Mouse (Mus musculus): Measurements from ENCODE around the gene Gm21887. TPM values are rescaled to one million over a fixed set of nuclear protein-coding genes. Genes with fewer than 3 reads are reported as not detected.
"Not testable (repeated sequence)": the region's sequence is repeated elsewhere in the genome, so short reads cannot be mapped to it uniquely, and the experiment has no call there.

The Gm21887 gene
- polyA plus RNA-seq, 1 experiment from 2014 or later, result 294 TPM

GRCm38 (mm10) chrX:169994011-169994865, 15.2 kb upstream of the Gm21887 start:
- not testable (repeated sequence) for ATAC-seq (ENCODE audit: insufficient number of reproducible peaks, insufficient read depth, low FRiP score, low read depth); H3K4me1 ChIP-seq (ENCODE audit: control insufficient read depth, insufficient read depth, low read length); H3K4me3 ChIP-seq (ENCODE audit: low read depth, low read length); H3K36me3 ChIP-seq (ENCODE audit: control insufficient read depth, insufficient read depth, low read length); H3K9ac ChIP-seq (replicated peaks; ENCODE audit: low read depth, low read length); H3K4me2 ChIP-seq (replicated peaks; ENCODE audit: low read depth, low read length); H3K27ac ChIP-seq (ENCODE audit: low read length); H3K27me3 ChIP-seq (ENCODE audit: control insufficient read depth, insufficient read depth, low read length)
- peaks cover 57% of the 10 kb centered on the region for H3K9me3 ChIP-seq (ENCODE audit: control insufficient read depth, low read depth, low read length)
- 69% methylated on average over 33 of the region's 33 CpGs for WGBS

DNA sequence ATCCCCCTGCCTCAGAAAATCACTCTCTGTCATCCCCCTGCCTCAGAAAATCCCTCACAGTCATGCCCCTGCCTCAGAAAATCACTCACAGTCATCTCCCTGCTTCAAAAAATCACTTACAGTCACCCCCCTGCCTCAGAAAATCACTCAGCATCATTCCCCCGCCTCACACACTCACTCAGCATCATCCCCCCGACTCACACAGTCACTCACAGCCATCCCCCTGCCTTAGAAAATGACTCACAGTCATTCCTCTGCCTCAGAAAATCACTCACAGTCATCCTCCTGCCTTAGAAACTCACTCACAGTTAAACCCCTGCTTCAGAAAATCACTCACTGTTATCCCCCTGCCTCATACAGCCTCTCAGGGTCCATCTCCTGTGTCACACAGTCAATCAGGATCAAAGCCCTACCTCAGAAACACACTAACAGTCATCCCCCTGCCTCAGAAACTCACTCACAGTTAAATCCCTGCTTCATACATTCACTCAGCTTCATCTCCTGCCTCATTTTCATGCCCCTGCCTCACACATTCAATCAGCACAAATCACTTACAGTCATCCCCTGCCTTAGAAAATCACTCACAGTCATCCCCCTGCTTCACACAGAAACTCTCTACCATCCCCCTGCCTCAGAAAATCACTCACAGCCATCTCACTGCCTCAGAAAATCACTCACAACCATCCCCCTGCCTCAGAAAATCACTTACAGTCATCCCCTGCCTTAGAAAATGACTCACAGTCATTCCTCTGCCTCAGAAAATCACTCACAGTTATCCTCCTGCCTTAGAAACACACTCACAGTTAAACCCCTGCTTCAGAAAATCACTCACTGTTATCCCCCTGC, 14.4 kb upstream of the Gm21887 start:
- peaks cover 52% of the 10 kb centered on the region for H3K9me3 ChIP-seq (ENCODE audit: control insufficient read depth, low read depth, low read length)
- not testable (repeated sequence) for H3K36me3 ChIP-seq (ENCODE audit: control insufficient read depth, insufficient read depth, low read length); H3K27ac ChIP-seq (ENCODE audit: low read length); H3K4me3 ChIP-seq (ENCODE audit: low read depth, low read length); H3K27me3 ChIP-seq (ENCODE audit: control insufficient read depth, insufficient read depth, low read length); H3K4me1 ChIP-seq (ENCODE audit: control insufficient read depth, insufficient read depth, low read length); ATAC-seq (ENCODE audit: insufficient number of reproducible peaks, insufficient read depth, low FRiP score, low read depth); H3K4me2 ChIP-seq (replicated peaks; ENCODE audit: low read depth, low read length); H3K9ac ChIP-seq (replicated peaks; ENCODE audit: low read depth, low read length)
- 57% methylated on average over 2 of the region's 2 CpGs for WGBS

DNA sequence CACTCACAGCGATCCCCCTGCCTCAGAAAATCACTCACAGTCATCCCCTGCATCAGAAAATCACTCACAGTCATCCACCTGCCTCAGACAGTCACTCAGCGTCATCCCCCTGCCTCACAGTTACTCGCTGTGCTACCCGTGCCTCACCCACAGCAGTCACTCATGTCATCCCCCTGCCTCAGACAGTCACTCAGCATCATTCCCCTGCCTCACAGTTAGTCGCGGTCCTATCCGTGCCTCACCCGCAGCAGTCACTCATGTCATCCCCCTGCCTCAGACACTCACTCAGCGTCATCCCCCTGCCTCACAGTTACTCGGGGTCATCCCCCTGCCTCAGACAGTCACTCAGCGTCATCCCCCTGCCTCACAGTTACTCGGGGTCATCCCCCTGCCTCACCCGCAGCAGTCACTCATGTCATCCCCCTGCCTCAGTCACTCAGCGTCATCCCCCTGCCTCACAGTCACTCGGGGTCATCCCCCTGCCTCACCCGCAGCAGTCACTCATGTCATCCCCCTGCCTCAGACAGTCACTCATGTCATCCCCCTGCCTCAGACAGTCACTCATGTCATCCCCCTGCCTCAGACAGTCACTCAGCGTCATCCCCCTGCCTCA, 13.4 kb upstream of the Gm21887 start:
- H3K27ac ChIP-seq (ENCODE audit: low read length); H3K4me3 ChIP-seq (ENCODE audit: low read depth, low read length); H3K9ac ChIP-seq (replicated peaks; ENCODE audit: low read depth, low read length); H3K36me3 ChIP-seq (ENCODE audit: control insufficient read depth, insufficient read depth, low read length); H3K4me2 ChIP-seq (replicated peaks; ENCODE audit: low read depth, low read length); H3K4me1 ChIP-seq (ENCODE audit: control insufficient read depth, insufficient read depth, low read length); H3K27me3 ChIP-seq (ENCODE audit: control insufficient read depth, insufficient read depth, low read length); ATAC-seq (ENCODE audit: insufficient number of reproducible peaks, insufficient read depth, low FRiP score, low read depth): not testable (repeated sequence)
- WGBS, result 62% methylated on average over 17 of the region's 17 CpGs
- H3K9me3 ChIP-seq (ENCODE audit: control insufficient read depth, low read depth, low read length), result peaks cover 52% of the 10 kb centered on the region

DNA sequence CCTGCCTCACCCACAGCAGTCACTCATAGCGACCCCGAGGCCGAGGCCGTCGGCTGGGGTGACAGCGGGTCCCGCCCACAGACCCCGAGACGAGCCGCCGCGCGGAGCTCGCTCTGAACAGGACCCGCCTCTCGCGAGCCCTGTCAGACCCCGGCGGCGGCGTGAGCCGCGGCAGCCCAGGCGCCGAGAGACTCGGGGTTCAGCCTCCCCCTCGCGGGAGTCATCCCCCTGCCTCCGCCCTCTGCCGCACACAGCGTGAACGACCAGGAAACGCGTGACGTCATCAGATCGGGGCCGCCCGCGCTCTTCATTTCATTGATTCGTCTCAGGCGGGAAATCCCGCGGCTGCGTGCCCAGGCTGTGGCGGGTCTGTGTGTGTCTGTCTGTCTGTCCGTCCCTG, 12.5 kb upstream of the Gm21887 start:
- H3K27ac ChIP-seq (ENCODE audit: low read length); H3K36me3 ChIP-seq (ENCODE audit: control insufficient read depth, insufficient read depth, low read length); H3K9ac ChIP-seq (replicated peaks; ENCODE audit: low read depth, low read length); H3K4me1 ChIP-seq (ENCODE audit: control insufficient read depth, insufficient read depth, low read length); H3K27me3 ChIP-seq (ENCODE audit: control insufficient read depth, insufficient read depth, low read length): not testable (repeated sequence)
- Histone ChIP-seq H3K4me2 (replicated peaks; ENCODE audit: low read depth, low read length) (peak overlapping the region; percentile 62), H3K4me3 (ENCODE audit: low read depth, low read length) (peak overlapping the region; percentile 34), H3K9me3 (ENCODE audit: control insufficient read depth, low read depth, low read length) (peaks cover 52% of the 10 kb centered on the region)
- WGBS, result 56% methylated on average over 46 of the region's 46 CpGs
- peak; percentile 28; the same call in 1 of the 2 replicates for ATAC-seq (ENCODE audit: insufficient number of reproducible peaks, insufficient read depth, low FRiP score, low read depth)

- peak; percentile 1; the same call in 1 of the 2 replicates for ATAC-seq (ENCODE audit: insufficient number of reproducible peaks, insufficient read depth, low FRiP score, low read depth)
- Histone ChIP-seq H3K9me3 (ENCODE audit: control insufficient read depth, low read depth, low read length) (peaks cover 47% of the 10 kb centered on the region), H3K27ac (ENCODE audit: low read length) (peak overlapping the region; percentile 4), H3K4me2 (replicated peaks; ENCODE audit: low read depth, low read length) (peak overlapping the region; percentile 62), H3K4me3 (ENCODE audit: low read depth, low read length) (peak overlapping the region; percentile 34), H3K9ac (replicated peaks; ENCODE audit: low read depth, low read length) (0 out of 2 replicates have a peak overlapping the region, but pooled peaks have one; percentile 8)
- not testable (repeated sequence) for H3K36me3 ChIP-seq (ENCODE audit: control insufficient read depth, insufficient read depth, low read length); H3K4me1 ChIP-seq (ENCODE audit: control insufficient read depth, insufficient read depth, low read length); H3K27me3 ChIP-seq (ENCODE audit: control insufficient read depth, insufficient read depth, low read length)
- 47% methylated on average over 40 of the region's 40 CpGs for WGBS
Observed at GRCm38 (mm10) chrX:169997456-169997853, 12.0 kb upstream of the Gm21887 start.

GRCm38 (mm10) chrX:169997854-169998456, 11.5 kb upstream of the Gm21887 start:
- H3K27me3 ChIP-seq (ENCODE audit: control insufficient read depth, insufficient read depth, low read length); H3K36me3 ChIP-seq (ENCODE audit: control insufficient read depth, insufficient read depth, low read length); H3K9ac ChIP-seq (replicated peaks; ENCODE audit: low read depth, low read length); H3K4me1 ChIP-seq (ENCODE audit: control insufficient read depth, insufficient read depth, low read length): not testable (repeated sequence)
- WGBS, result 33% methylated on average over 37 of the region's 37 CpGs
- peaks cover 43% of the 10 kb centered on the region for H3K9me3 ChIP-seq (ENCODE audit: control insufficient read depth, low read depth, low read length)
- ATAC-seq (ENCODE audit: insufficient number of reproducible peaks, insufficient read depth, low FRiP score, low read depth), result peak; percentile 91
- peak overlapping the region; percentile 4 for H3K27ac ChIP-seq (ENCODE audit: low read length)
- peak overlapping the region; percentile 34 for H3K4me3 ChIP-seq (ENCODE audit: low read depth, low read length)
- peak overlapping the region; percentile 62 for H3K4me2 ChIP-seq (replicated peaks; ENCODE audit: low read depth, low read length)

- H3K4me3 ChIP-seq (ENCODE audit: low read depth, low read length), result peak overlapping the region; percentile 34; the same call in 1 of the 2 replicates
- WGBS, result 49% methylated on average over 4 of the region's 4 CpGs
- H3K4me2 ChIP-seq (replicated peaks; ENCODE audit: low read depth, low read length), result peak overlapping the region; percentile 62
Observed at GRCm38 (mm10) chrX:169998559-169999219, 10.8 kb upstream of the Gm21887 start.

More at GRCm38 (mm10) chrX:169998559-169999219, 10.8 kb upstream of the Gm21887 start:
- not testable (repeated sequence) for H3K27ac ChIP-seq (ENCODE audit: low read length); H3K27me3 ChIP-seq (ENCODE audit: control insufficient read depth, insufficient read depth, low read length); H3K36me3 ChIP-seq (ENCODE audit: control insufficient read depth, insufficient read depth, low read length); H3K4me1 ChIP-seq (ENCODE audit: control insufficient read depth, insufficient read depth, low read length); H3K9ac ChIP-seq (replicated peaks; ENCODE audit: low read depth, low read length); ATAC-seq (ENCODE audit: insufficient number of reproducible peaks, insufficient read depth, low FRiP score, low read depth)
- H3K9me3 ChIP-seq (ENCODE audit: control insufficient read depth, low read depth, low read length), result peaks cover 38% of the 10 kb centered on the region
